Mouse (Mus musculus) liver, embryonic 13.5 days (tissue): ENCODE results near the gene Ccnt1. TPM values are rescaled to one million over a fixed set of nuclear protein-coding genes. Genes with fewer than 3 reads are reported as not detected.
A peak's percentile ranks its signal among the peaks of the same experiment; 100 is the strongest.

Experiments used
- ATAC-seq: fragments of 200-750 bp; cut with Nextera tagmentation; 2 replicates; pipeline ENCODE4 v1.8.0; 2017; ENCODE audit warnings: low read depth, mild to moderate bottlenecking, moderate number of reproducible peaks, moderate library complexity
- DNase-seq: peaks from one replicate; pipeline ENCODE4 v3.0.0; 2022
- H3K27ac ChIP-seq: fragments of 300-500 bp; sonication (generic); 2 replicates; pipeline ENCODE4 v1.5.1; 2015; ENCODE audit warnings: moderate library complexity, mild to moderate bottlenecking, inconsistent platforms
- H3K27me3 ChIP-seq: fragments of 300-500 bp; sonication (generic); 2 replicates; pipeline ENCODE4 v1.6.1; 2015; ENCODE audit warnings: mild to moderate bottlenecking, inconsistent platforms
- H3K36me3 ChIP-seq: fragments of 300-500 bp; sonication (generic); 2 replicates; pipeline ENCODE4 v1.6.1; 2015; ENCODE audit warnings: mild to moderate bottlenecking, inconsistent platforms
- H3K4me1 ChIP-seq: fragments of 300-500 bp; sonication (generic); replicated peaks from 2 replicates; pipeline ENCODE4 v1.6.1; 2015; ENCODE audit warnings: inconsistent platforms
- H3K4me2 ChIP-seq: fragments of 300-500 bp; sonication (generic); 2 replicates; pipeline ENCODE4 v1.6.1; 2015; ENCODE audit warnings: inconsistent platforms, mild to moderate bottlenecking, moderate library complexity
- H3K4me3 ChIP-seq: fragments of 300-500 bp; sonication (generic); replicated peaks from 2 replicates; pipeline ENCODE4 v1.5.1; 2015; ENCODE audit warnings: mild to moderate bottlenecking, inconsistent platforms
- H3K9ac ChIP-seq: fragments of 300-500 bp; sonication (generic); 2 replicates; pipeline ENCODE4 v1.6.1; 2015; ENCODE audit warnings: mild to moderate bottlenecking, inconsistent platforms
- H3K9me3 ChIP-seq: fragments of 300-500 bp; sonication (generic); replicated peaks from 2 replicates; pipeline ENCODE4 v1.6.1; 2016; ENCODE audit warnings: inconsistent platforms
- WGBS: fragments of 180-500 bp; shearing (Covaris S2); methylation state at CpG from one replicate; pipeline ENCODE4 v1.1.7; 2015; ENCODE audit not compliant: insufficient replicate concordance; 5-methylcytosine and 5-hydroxymethylcytosine counted together
- microRNA-seq: library from miRNA; unstranded; fragments of <30 nt; microRNA quantifications from one replicate; pipeline ENCODE4, GENCODE M21; 2016
- polyA plus RNA-seq: library from polyadenylated mRNA; unstranded; fragments of >200 nt; fragmentation: Nextera tagmentation; extraction: Ambion mirVana; gene quantifications from 2 replicates; pipeline ENCODE4 v1.2.1, GENCODE M21; 2015

The Ccnt1 gene
- polyA plus RNA-seq, 1 experiment from 2014 or later: 27.4 TPM

GRCm38 (mm10) chr15:98507321-98507720 lies 63.4 kb downstream of the Ccnt1 start:
- H3K36me3 ChIP-seq: no peaks in the 10 kb centered on the region
- no peak overlapping the region for H3K4me3 ChIP-seq
- no peaks in the 10 kb centered on the region for H3K9me3 ChIP-seq
- no peak for DNase-seq
- H3K4me1 ChIP-seq: peaks cover 16% of the 10 kb centered on the region
- no peak overlapping the region for H3K9ac ChIP-seq
- no peak for ATAC-seq
- WGBS: 76% methylated on average over 6 of the region's 6 CpGs
- 0 out of 2 replicates have a peak, but pooled peaks cover 5% of the 10 kb centered on the region for H3K27me3 ChIP-seq
- no peak overlapping the region for H3K27ac ChIP-seq
- no peak overlapping the region for H3K4me2 ChIP-seq

- no peaks in the 10 kb centered on the region for H3K9me3 ChIP-seq
- no peak overlapping the region for H3K4me3 ChIP-seq
- no peak overlapping the region for H3K27ac ChIP-seq
- H3K4me2 ChIP-seq: no peak overlapping the region
- H3K36me3 ChIP-seq: no peaks in the 10 kb centered on the region
- H3K9ac ChIP-seq: no peak overlapping the region
- H3K27me3 ChIP-seq: 0 out of 2 replicates have a peak, but pooled peaks cover 5% of the 10 kb centered on the region
- no peak for DNase-seq
- 37% methylated on average over 9 of the region's 9 CpGs for WGBS
- no peak for ATAC-seq
- 0 out of 2 replicates have a peak, but pooled peaks cover 9% of the 10 kb centered on the region for H3K4me1 ChIP-seq
These were observed 64.3 kb downstream of the Ccnt1 start for GRCm38 (mm10) chr15:98506253-98506957.

GRCm38 (mm10) chr15:98504514-98504913 lies 66.2 kb downstream of the Ccnt1 start:
- Histone ChIP-seq H3K4me1 (no peaks in the 10 kb centered on the region), H3K4me2 (no peak overlapping the region), H3K9ac (no peak overlapping the region), H3K27me3 (0 out of 2 replicates have a peak, but pooled peaks cover 5% of the 10 kb centered on the region), H3K4me3 (no peak overlapping the region), H3K36me3 (no peaks in the 10 kb centered on the region), H3K9me3 (no peaks in the 10 kb centered on the region), H3K27ac (no peak overlapping the region)
- ATAC-seq: no peak
- WGBS: 8% methylated on average over 18 of the region's 18 CpGs
- DNase-seq: peak; percentile 50

GRCm38 (mm10) chr15:98503317-98503716 lies 67.4 kb downstream of the Ccnt1 start:
- Histone ChIP-seq H3K36me3 (no peaks in the 10 kb centered on the region), H3K27me3 (0 out of 2 replicates have a peak, but pooled peaks cover 5% of the 10 kb centered on the region), H3K9me3 (no peaks in the 10 kb centered on the region), H3K9ac (no peak overlapping the region), H3K4me3 (no peak overlapping the region), H3K27ac (no peak overlapping the region), H3K4me2 (no peak overlapping the region), H3K4me1 (no peaks in the 10 kb centered on the region)
- ATAC-seq (no peak), DNase-seq (no peak)
- 62% methylated on average over 3 of the region's 3 CpGs for WGBS

GRCm38 (mm10) chr15:98497631-98498030 lies 73.1 kb downstream of the Ccnt1 start:
- WGBS: 79% methylated on average over 17 of the region's 17 CpGs
- H3K27ac ChIP-seq: no peak overlapping the region
- DNase-seq (no peak), ATAC-seq (no peak)
- no peaks in the 10 kb centered on the region for H3K9me3 ChIP-seq
- 0 out of 2 replicates have a peak, but pooled peaks cover under 1% of the 10 kb centered on the region for H3K27me3 ChIP-seq
- no peak overlapping the region for H3K4me3 ChIP-seq
- H3K4me2 ChIP-seq: no peak overlapping the region
- no peaks in the 10 kb centered on the region for H3K36me3 ChIP-seq
- H3K4me1 ChIP-seq: no peaks in the 10 kb centered on the region
- no peak overlapping the region for H3K9ac ChIP-seq

- WGBS: 34% methylated on average over 4 of the region's 4 CpGs
- Histone ChIP-seq H3K4me1 (no peaks in the 10 kb centered on the region), H3K27me3 (no peaks in the 10 kb centered on the region), H3K4me2 (no peak within 1 kb of the TSS), H3K9me3 (no peaks in the 10 kb centered on the region), H3K9ac (no peak within 1 kb of the TSS), H3K4me3 (no peak within 1 kb of the TSS), H3K27ac (no peak within 1 kb of the TSS), H3K36me3 (no peaks in the 10 kb centered on the region)
- no peak for DNase-seq
- no peak for ATAC-seq
These were observed 78.6 kb downstream of the Ccnt1 start, which contains the start of gene Olfr279 for GRCm38 (mm10) chr15:98492102-98492501. Olfr279 (plus strand) TSS chr15:98492402.

GRCm38 (mm10) chr15:98491332-98491731 lies 79.4 kb downstream of the Ccnt1 start:
- Histone ChIP-seq H3K27me3 (no peaks in the 10 kb centered on the region), H3K4me3 (no peak overlapping the region), H3K4me2 (no peak overlapping the region), H3K27ac (no peak overlapping the region), H3K36me3 (no peaks in the 10 kb centered on the region), H3K4me1 (no peaks in the 10 kb centered on the region), H3K9ac (no peak overlapping the region), H3K9me3 (no peaks in the 10 kb centered on the region)
- 57% methylated on average over 2 of the region's 2 CpGs for WGBS
- DNase-seq: no peak
- ATAC-seq: no peak

Small RNA genes lying within 50 kb of the gene (microRNA-seq; reads per million reads assigned to microRNA genes)
- 0.88 reads per million for gene Mir1291

Other genes starting within 250 kb of the Ccnt1 start
- not detected in 2 replicates for gene Olfr284, start 229.9 kb downstream of the Ccnt1 start, polyA plus RNA-seq
- not detected in 2 replicates for gene Olfr283, start 190.0 kb downstream of the Ccnt1 start, polyA plus RNA-seq
- gene Olfr282, start 139.7 kb downstream of the Ccnt1 start, polyA plus RNA-seq: not detected in 2 replicates
- gene Olfr281, start 118.3 kb downstream of the Ccnt1 start, polyA plus RNA-seq: not detected in 2 replicates
- not detected in 2 replicates for gene OR5BS1P, start 101.0 kb downstream of the Ccnt1 start, polyA plus RNA-seq
- gene Lalba, start 88.2 kb downstream of the Ccnt1 start, polyA plus RNA-seq: not detected in 2 replicates
- gene Olfr279, start 78.5 kb downstream of the Ccnt1 start, polyA plus RNA-seq: not detected in 2 replicates
- 49.7 and 54.6 TPM in 2 replicates for gene Kansl2, start 36.7 kb downstream of the Ccnt1 start, polyA plus RNA-seq
- not detected in 2 replicates for gene 4930415O20Rik, start 81 bp upstream of the Ccnt1 start, polyA plus RNA-seq
- gene Adcy6, start 39.2 kb upstream of the Ccnt1 start, polyA plus RNA-seq: 5.2 and 6.2 TPM in 2 replicates
- gene Cacnb3, start 59.9 kb upstream of the Ccnt1 start, polyA plus RNA-seq: 1.4 and 1.5 TPM in 2 replicates
- gene Ddx23, start 92.0 kb upstream of the Ccnt1 start, polyA plus RNA-seq: 14.7 and 15.5 TPM in 2 replicates
- 0.35 and 0.37 TPM in 2 replicates for gene Rnd1, start 106.5 kb upstream of the Ccnt1 start, polyA plus RNA-seq
- 0.06 TPM in 1 of 2 replicates, not detected in the other for gene Ccdc65, start 137.3 kb upstream of the Ccnt1 start, polyA plus RNA-seq
- 91.3 and 91.7 TPM in 2 replicates for gene Fkbp11, start 157.3 kb upstream of the Ccnt1 start, polyA plus RNA-seq
- gene Arf3, start 192.3 kb upstream of the Ccnt1 start, polyA plus RNA-seq: 11.9 and 13.8 TPM in 2 replicates
- gene Wnt10b, start 207.2 kb upstream of the Ccnt1 start, polyA plus RNA-seq: not detected in 2 replicates
- not detected in 2 replicates for gene Wnt1, start 218.9 kb upstream of the Ccnt1 start, polyA plus RNA-seq
- not detected in 2 replicates for gene Ddn, start 238.6 kb upstream of the Ccnt1 start, polyA plus RNA-seq